Mouse (Mus musculus) c-Kit-positive CD71-positive TER-119-positive erythroid progenitor cells, embryonic 14.5 days (primary cell): ENCODE data around the gene Usp43.

Experiments
- DNase-seq: peaks from one replicate; pipeline ENCODE4 v3.0.0-alpha.2; 2013; ENCODE audit warnings: low spot score

The Usp43 gene

GRCm38 (mm10) chr11:67806832-67807597, 114.9 kb downstream of the Usp43 start:
- no peak for DNase-seq

- DNase-seq = no peak
These were observed 116.4 kb downstream of the Usp43 start for GRCm38 (mm10) chr11:67805538-67805937.
